Mouse (Mus musculus): Measurements from ENCODE around the gene Myh3. TPM values are rescaled to one million over a fixed set of nuclear protein-coding genes. Genes with fewer than 3 reads are reported as not detected.

Myh3 gene
- total RNA-seq, 2 experiments from 2014 or later, result not detected

DNA sequence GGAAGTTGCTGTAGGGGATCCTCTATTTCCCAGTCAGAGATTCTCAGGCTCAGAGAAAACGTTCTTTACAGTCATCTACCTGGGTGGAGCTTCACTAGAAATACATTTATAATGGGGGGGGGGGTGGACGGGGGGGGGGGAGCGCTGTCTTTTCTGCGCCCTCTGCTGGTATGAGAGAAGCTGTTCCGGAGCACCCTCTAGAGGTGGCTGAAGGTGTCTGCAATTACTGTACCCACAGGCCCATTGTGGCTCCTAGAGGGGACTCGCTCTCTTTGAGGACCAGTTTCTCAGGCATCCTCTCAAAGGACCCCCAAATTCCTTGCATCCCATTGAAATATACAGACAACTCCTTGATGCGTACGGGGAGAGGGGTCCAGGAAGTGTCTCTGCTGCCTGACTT, 23.6 kb downstream of the Myh3 start:
- intact Hi-C loops (cut with DNase I), result loop anchor here (5.0 kb wide), 1 partner anchor 79 kb away; no protein-coding TSS in a partner anchor
- DNase-seq (ENCODE audit: low spot score), result no peak

DNA sequence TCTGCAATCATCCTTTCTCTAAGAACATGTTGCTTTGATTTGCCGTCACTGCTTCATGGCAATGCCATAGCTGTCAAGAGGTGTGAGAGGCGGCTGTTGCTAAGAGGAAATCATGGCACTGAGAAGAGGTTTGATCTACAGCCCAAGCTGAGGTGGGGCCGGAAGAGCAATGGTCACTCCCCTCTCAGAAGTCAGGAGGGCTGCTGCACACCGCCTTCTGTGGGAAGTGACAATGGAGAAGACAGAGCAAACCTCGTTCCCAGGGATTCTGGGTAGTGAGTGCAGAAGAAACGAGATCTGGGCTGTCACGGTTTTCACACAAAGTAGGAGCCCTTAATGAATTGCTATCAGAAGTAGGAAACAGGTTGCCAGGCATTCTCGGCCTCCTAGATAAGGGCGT, 25.2 kb downstream of the Myh3 start:
- DNase-seq (ENCODE audit: low spot score), result no peak
- intact Hi-C loops (cut with DNase I), result loop anchor here (5.0 kb wide), 1 partner anchor 81 kb away; no protein-coding TSS in a partner anchor

DNA sequence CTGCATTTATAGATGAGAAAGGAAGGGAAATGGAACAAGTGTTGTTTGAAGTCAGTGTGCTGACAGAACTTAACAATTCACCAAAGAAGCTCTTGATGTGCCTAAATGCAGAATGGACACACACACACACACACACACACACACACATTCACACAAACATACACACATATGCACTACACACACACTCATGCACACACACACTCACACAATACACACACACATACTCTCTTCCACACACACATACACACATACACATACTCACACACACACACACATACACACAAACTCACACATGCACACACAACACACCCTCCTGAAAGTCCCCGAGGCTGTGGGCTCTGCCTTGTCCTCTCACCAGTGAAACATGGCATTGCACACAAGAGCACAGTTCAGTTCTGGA, 26.1 kb downstream of the Myh3 start:
- intact Hi-C loops (cut with DNase I), result loop anchor here (5.0 kb wide), 1 partner anchor 82 kb away; no protein-coding TSS in a partner anchor

DNA sequence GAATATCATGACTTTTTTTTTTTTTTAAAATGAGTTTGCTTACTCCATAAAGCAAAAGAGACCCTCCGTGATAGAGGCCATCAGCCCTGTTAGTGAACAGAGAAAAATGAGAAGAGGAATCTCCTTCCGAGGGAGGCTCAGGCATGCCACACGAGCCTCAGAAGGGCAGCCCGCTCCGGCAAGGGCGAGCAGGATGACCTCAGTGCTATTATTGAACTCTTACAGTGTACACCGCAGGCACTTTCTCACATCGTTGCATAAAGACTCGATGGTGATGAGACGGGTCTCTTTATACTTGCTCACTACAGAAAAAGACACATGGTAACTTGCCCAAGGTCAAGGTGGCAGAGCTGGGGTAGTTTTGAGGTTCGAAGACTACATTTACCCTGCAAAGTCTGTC, 26.6 kb downstream of the Myh3 start:
- intact Hi-C loops (cut with DNase I), result loop anchor here (5.0 kb wide), 1 partner anchor 82 kb away; no protein-coding TSS in a partner anchor
- no peak for DNase-seq (ENCODE audit: low spot score)

More for the DNA sequence above, 26.1 kb downstream of the Myh3 start:
- no peak for DNase-seq (ENCODE audit: low spot score)

DNA sequence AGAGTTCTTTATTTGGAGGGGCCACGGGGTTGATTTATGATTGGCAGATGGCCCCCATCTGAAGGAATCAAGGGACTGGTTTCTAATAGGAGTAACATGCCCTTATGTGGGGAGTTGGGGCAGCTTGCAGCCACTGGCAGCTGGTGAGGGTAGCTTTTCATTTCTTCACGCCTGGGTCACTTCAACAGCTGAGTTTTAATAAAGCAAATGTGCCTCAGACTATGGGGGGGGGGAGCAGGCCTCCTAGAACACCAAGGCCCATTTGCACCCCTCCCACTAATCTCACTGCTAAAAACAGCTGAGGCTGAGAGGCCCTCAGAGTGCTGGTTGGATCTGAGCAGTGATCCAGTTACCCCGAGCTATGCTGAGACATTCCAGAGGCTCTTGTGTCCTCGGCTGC, 27.6 kb downstream of the Myh3 start:
- intact Hi-C loops (cut with DNase I), result no loop called here
- DNase-seq (ENCODE audit: low spot score), result no peak

DNA sequence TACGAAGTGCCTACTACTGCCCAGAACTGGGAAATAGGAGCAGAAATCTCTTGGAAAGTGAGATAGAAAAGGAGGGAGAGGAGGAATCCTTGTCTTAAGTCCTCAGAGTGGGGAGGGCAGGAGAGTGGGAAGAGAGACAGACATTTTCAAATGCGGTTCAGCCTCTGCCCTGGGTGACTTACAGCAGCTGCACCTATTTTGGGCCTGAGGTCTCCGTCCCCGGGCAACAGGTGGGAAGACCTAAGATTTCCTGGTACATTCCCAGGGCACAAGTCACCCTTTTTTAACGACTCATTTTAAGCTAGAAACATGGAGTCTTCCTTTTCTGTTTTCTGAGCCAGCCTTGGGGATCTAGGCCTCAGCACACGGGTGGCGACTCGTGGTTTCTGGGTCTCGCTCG, 28.9 kb downstream of the Myh3 start:
- intact Hi-C loops (cut with DNase I), result no loop called here
- DNase-seq (ENCODE audit: low spot score), result no peak

DNA sequence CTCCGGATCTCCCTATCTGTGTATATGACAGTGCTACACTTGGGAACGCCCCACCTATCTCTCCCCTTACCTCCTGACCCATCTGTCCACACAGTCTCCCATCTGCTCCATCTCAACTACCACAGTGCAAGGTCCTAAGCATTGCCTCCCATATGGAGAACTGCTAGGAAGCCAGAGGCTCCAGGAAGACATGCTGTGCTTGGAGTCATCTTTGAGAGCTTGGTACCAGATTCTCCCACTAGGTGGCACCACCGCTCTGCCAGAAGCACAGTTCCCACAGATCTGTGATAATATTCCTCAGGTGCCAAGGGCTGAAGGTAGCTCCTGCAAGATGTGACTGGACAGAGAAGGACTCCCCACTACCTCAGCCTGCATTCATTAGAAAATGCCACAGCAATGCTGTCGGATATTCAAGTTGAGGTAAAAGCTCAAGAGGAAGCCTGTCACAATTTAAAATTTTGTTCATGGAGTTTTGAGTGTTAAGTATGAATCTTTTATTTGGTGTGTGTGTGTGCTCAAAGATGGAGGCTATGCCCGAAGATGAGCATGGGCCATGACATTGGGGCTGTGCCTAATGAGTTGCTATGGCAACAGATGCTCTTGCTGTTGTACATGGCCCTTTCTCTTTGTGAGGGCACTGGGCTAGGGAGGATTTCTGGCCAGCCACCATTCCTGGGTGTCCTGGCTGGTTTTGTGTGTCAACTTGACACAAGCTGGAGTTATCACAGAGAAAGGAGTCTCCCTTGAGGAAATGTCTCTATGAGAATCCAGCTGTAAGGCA, 32.3 kb downstream of the Myh3 start:
- no peak for DNase-seq (ENCODE audit: low spot score)

DNA sequence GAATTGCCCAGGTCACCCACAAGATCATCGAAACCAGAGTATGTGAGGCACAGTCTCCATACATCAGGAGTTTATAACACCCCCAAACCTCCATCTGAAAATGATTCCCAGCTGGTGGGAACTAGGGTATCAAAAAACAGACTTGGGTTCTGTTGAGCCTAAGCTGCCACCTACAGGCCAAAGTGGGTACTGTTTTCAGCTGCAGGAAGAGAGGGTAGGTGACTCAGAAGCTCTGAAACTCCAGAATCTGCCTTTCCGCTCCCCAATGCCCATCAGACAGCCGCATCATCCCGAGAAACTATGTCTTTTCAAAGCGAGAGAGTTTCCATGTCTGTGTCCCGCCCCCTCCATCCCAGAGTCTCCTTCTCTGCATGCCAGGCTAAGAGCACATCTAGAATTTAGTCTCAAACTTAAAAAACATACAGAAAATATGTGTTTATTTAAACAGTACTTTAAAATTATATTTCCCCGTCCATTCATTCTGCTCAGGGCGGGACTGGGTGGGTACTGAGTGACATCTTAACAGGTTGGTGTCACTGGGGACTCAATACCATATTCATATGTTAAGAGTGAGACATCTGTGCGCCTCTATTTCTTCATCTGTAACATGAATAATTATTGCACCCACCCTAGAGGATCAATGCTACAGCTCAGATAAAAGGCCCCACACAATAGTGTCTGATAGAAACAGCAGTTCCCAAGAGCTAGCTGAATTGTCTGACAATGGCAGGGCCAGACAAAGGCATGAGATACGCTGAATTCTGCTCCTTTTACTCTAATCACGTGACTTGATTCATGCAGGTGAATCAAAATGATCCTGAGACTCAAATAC, 34.1 kb downstream of the Myh3 start:
- intact Hi-C loops (cut with DNase I), result loop anchor here (2.0 to 5.0 kb wide), 3 partner anchors 123 to 565 kb away; no protein-coding TSS in a partner anchor

More for the DNA sequence above, 32.3 kb downstream of the Myh3 start:
- intact Hi-C loops (cut with DNase I), result loop anchor here (1.0 to 5.0 kb wide), 2 partner anchors 241 to 537 kb away; no protein-coding TSS in a partner anchor

DNA sequence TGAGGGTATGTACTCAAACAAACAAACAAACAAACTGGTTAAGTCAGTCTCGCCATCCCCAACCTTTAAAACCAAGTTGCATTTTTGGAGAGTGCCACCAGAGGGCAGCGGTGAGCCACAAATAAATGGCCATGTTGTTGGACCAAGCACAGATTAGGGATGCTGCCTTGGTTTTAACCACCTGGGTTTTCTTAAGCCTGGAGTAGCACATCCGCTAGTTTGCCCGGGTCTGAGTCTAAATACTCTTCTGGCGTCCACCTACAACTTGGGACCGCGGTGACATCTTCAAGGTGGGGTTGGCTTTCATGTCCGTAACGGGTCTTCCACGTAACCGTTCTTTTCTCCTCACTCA, 34.7 kb downstream of the Myh3 start:
- intact Hi-C loops (cut with DNase I), result loop anchor here (2.0 to 5.0 kb wide), 3 partner anchors 122 to 564 kb away; no protein-coding TSS in a partner anchor
- no peak for DNase-seq (ENCODE audit: low spot score)

More for the DNA sequence above, 34.1 kb downstream of the Myh3 start:
- DNase-seq (ENCODE audit: low spot score), result no peak

DNA sequence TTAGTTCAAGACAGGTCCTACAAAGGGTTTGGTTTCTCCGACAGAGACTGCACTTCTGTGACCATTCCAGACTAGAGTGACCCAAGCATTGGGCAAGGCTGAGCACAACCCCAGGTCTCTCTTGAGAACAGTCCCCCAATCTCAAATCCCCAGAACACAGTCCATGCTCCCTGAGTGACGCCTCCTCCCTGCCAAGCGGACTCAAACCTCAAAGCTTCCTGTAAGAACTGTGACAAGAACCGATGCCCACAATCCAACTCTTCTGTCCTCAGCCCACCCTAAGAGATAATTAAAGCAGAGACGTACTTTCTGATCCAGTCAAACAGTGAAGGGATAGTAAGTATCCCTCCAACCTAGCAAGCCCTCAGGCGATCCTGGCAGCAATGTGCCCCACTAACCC, 35.3 kb downstream of the Myh3 start:
- intact Hi-C loops (cut with DNase I), result loop anchor here (2.0 to 5.0 kb wide), 3 partner anchors 121 to 563 kb away; no protein-coding TSS in a partner anchor

DNA sequence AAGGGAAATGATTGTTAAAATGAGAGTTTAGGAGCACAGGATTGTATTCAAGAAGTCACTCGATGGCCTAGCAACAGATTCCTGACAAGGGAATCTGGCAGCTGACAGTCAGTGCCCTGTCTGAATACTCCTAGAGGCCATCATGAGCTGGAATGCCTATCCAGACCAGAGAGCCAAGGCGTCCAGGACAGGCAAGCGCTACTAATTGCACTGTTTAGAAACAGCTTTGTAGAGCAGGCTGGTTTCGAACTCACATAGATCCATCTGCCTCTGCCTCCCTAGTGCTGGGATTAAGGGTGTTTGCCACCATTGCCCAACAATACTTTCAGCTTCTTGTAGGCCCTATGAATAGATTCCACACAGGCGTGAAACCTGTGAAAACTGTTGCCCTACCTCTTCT, 36.2 kb downstream of the Myh3 start:
- intact Hi-C loops (cut with DNase I), result loop anchor here (5.0 kb wide), 1 partner anchor 533 kb away; no protein-coding TSS in a partner anchor
- no peak for DNase-seq (ENCODE audit: low spot score)

More for the DNA sequence above, 35.3 kb downstream of the Myh3 start:
- no peak for DNase-seq (ENCODE audit: low spot score)

DNA sequence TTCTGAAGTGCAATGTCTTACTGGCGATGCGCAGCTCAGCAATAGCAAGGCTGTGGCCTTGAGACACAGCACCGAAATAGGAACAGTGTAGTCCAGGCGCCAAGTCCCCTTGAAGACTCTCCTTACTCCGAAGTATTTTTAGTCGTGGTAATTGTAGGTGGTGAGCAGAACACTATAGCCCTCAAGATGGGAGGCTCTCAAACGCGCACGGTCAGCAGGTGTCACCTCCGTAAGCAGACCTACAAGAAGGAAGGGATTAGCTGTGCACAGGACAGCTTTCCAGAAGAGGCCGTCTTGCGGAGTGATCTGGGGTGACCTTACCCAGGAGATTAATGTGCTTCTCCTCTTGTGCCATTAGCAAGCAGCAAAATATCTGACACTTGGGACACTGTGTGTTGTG, 36.8 kb downstream of the Myh3 start:
- intact Hi-C loops (cut with DNase I), result loop anchor here (5.0 kb wide), 1 partner anchor 532 kb away; no protein-coding TSS in a partner anchor
- DNase-seq (ENCODE audit: low spot score), result no peak

DNA sequence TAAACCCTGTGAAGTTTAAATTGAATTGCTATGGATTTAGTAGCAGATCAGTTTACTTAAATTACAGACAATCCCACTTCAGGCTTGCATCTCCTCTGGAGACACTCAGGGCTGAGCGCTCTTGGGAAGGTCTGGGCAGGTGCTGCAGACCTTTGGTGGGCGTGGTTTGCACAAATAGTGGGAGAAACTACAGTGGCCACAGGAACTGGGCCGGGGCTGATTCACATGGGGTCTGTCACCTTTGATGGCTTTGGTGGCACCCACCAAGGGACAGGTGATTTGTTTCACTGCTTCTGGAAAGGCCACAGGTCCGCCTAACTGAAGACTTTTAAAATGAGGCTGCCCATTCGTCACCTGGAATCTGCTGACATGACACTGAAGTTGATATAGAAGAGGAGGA, 38.6 kb downstream of the Myh3 start:
- no peak for DNase-seq (ENCODE audit: low spot score)
- intact Hi-C loops (cut with DNase I), result no loop called here

DNA sequence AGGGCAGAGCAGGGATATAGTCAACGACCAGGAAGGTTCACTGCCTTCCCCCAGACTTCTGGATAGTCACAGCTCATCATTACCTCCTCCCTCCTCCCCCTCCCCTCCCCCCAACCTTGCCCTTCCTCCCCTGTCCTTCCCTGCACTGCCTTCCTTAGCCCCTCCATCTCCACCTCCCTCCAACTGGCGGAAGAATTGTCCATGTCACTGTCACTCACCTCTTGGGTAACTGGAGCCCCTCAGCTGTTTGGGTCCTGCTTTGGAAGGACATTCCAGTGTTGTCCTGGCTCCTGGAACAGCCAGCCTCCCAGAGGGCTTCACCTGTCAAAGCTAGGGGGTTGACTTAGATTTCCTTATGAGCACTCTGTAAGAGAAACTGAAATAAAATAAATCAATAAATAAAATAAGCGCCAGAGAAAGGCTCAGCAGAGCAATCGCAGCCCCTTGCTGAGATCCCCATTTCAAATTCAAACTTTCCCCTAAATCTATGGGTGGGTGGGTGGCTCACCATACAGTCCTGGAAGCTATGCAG, 41.5 kb downstream of the Myh3 start:
- intact Hi-C loops (cut with DNase I), result no loop called here
- DNase-seq (ENCODE audit: low spot score), result no peak

DNA sequence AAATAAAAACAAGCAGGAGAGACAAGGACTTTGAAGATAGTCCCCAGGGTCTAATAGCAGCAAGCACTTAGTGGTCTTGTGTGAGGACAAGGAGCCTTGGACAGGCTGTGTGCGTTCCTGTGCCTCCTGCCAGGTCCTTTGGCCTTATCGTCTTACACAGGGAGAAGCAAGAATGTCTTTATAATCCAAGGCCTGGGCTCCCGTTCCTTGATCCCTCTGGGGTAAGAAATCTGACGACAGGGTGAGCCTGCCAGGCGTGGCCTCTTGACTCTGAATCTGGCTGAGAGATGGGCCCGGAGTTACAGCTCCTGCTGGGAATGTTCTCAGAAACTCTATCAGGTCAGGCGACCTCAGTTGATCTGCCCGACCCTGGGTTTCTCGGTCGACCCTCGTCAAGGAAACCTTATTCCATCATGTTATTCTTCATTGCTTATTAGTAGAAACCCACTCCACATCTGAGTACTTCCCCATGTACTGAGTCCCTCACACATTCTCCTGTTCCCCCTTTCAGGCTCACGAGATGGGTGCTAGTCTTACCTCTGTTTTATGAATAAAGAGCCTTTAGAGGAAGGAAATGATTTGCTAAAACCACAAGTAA, 42.7 kb downstream of the Myh3 start:
- intact Hi-C loops (cut with DNase I), result no loop called here
- no peak for DNase-seq (ENCODE audit: low spot score)

DNA sequence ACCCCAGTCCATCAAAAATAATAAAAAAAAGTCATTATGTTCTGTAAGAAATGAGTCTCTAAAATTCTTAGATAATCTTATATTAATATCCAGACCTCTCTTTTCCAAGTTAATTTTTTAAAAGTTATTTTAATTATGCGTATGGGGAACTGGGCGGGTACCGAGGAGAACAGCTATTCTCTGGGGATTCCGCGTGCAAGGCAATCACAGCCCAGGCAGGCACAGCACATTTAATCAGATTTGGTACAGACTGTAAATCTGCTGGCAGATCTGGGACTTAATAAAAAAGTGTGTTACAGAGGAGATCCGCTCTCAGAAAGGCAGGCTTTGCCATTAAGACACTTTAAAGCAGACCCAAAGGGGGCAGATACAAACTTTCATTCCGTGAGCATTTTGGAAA, 46.8 kb downstream of the Myh3 start:
- no peak for DNase-seq (ENCODE audit: low spot score)
- intact Hi-C loops (cut with DNase I), result no loop called here

DNA sequence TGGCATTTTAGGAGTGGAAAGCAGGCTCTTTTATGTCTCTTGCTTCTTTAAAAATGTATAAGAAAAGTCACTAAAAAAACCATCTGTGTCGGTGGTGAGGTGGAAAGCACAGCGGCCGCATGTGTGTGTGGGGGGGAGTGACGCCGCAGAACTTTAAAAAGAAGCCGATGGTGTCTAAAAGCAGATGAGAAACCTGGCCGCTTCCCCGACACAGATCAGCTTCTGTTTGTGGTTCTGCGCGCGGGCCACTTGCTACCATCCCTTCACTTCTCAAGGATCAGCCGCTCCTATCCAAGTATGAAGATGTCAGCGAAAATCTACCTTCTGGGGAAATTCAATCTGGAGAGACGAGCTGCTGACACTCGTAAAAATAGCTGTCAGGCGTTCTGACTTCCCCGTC, 47.3 kb downstream of the Myh3 start:
- DNase-seq (ENCODE audit: low spot score), result no peak
- intact Hi-C loops (cut with DNase I), result no loop called here

DNA sequence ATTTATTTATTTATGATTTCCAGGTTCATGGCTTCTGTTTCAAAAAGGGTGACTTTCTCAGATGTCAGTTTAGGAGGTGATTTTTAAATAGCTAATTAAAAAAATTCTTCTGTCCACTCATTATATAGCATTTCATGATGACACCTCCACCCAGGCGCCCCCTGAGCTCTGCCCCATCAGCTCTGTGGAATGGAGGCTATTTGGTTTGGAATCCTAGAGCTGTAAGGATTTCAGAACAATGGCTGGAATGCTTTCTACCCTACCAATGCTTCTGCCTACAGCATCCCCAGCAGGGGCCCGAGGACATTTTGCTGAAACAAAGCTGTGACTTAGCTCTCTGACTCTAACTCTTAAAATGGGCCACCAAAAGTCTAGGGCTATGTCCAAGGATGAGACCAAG, 55.4 kb downstream of the Myh3 start:
- no peak for DNase-seq (ENCODE audit: low spot score)
- intact Hi-C loops (cut with DNase I), result no loop called here

DNA sequence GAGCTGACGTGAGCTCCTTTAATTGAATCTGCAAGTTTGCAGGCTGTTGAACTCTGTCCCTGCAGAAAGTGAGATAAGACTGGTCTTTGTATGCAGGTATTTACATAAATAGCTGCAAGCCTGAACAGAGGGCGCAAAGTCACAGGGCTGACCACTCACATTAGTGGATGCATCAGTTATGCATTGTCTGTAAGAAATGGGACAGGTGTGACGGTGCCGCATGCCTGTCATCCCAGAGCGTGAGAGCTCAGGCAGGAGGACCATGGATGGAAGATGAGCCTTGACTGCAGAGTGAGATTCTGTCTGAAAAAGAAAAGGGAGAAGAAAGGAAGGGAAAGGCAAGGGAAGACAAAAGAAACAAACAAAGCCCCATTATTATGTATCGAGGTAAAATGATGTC, 56.6 kb downstream of the Myh3 start:
- DNase-seq (ENCODE audit: low spot score), result no peak
- intact Hi-C loops (cut with DNase I), result no loop called here

DNA sequence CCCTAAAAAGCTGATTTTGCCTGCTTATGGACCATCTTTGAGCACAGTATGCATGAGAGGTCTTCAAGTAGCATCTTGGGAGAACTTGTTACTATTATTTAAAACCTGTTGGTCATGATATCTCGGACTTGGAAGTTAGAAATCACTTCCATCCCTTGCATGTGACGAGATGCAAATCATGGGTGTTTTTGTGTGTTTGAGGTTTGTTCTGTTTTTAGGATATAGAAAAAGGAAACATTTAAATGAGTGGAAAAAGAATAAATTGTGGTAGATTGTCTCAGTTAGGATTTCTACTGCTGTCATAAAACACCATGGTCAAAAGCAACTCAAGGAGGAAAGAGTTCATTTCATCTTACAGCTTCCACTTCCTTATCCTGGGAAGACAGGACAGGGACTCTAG, 57.4 kb downstream of the Myh3 start:
- intact Hi-C loops (cut with DNase I), result no loop called here
- no peak for DNase-seq (ENCODE audit: low spot score)

Data from heart, postnatal 25 days (tissue).